Mouse (Mus musculus) testis, adult 2 months (tissue): ENCODE measurements around the gene Slc2a6. TPM values are rescaled to one million over a fixed set of nuclear protein-coding genes. Genes with fewer than 3 reads are reported as not detected.

ENCODE experiments used
- H3K27ac ChIP-seq: fragments of 200-500 bp; 2 replicates; pipeline ENCODE4 v1.5.1; 2012; ENCODE audit warnings: low read depth, low read length; ENCODE audit not compliant: control insufficient read depth, insufficient read depth
- H3K27me3 ChIP-seq: fragments of 200-500 bp; 2 replicates; pipeline ENCODE4 v1.6.1; 2012; ENCODE audit warnings: mild to moderate bottlenecking, low read length, moderate library complexity; ENCODE audit not compliant: control insufficient read depth, insufficient read depth
- H3K36me3 ChIP-seq: fragments of 200-500 bp; 2 replicates; pipeline ENCODE4 v1.6.1; 2012; ENCODE audit warnings: mild to moderate bottlenecking, low read length; ENCODE audit not compliant: control insufficient read depth, insufficient read depth
- H3K4me1 ChIP-seq: fragments of 200-500 bp; 2 replicates; pipeline ENCODE4 v1.6.1; 2012; ENCODE audit warnings: low read length; ENCODE audit not compliant: control insufficient read depth, insufficient read depth
- H3K4me3 ChIP-seq: fragments of 200-500 bp; 2 replicates; pipeline ENCODE4 v1.5.1; 2012; ENCODE audit warnings: low read depth, mild to moderate bottlenecking, low read length, moderate library complexity, mixed read lengths; ENCODE audit not compliant: control insufficient read depth
- CTCF ChIP-seq: fragments of 200-500 bp; IDR thresholded peaks from 2 replicates; pipeline ENCODE4 v1.5.1; 2012; ENCODE audit warnings: low read depth, mild to moderate bottlenecking, inconsistent platforms, low read length, moderate library complexity; ENCODE audit not compliant: control insufficient read depth, insufficient read depth, insufficient replicate concordance
- POLR2A ChIP-seq: fragments of 200-500 bp; IDR thresholded peaks from 2 replicates; pipeline ENCODE4 v1.6.1; 2012; ENCODE audit warnings: low read depth, mild to moderate bottlenecking, inconsistent platforms, low read length, moderate library complexity; ENCODE audit not compliant: control insufficient read depth
- polyA plus RNA-seq: library from polyadenylated mRNA; depleted of rRNA; stranded (reverse); fragments of >200 nt; gene quantifications from 2 replicates; pipeline ENCODE4 v1.2.3, GENCODE M21; 2012

Gene Slc2a6
- polyA plus RNA-seq, 1 experiment, result 0.25 TPM

- Histone ChIP-seq H3K4me3 (no peak overlapping the region), H3K27me3 (no peaks in the 10 kb centered on the region), H3K27ac (no peak overlapping the region), H3K4me1 (0 out of 2 replicates have a peak, but pooled peaks cover 3% of the 10 kb centered on the region), H3K36me3 (no peaks in the 10 kb centered on the region)
- TF ChIP-seq CTCF (no peak), POLR2A (no peak)
Measured at GRCm38 (mm10) chr2:27044641-27045040, 16.8 kb upstream of the Slc2a6 start.

- TF ChIP-seq CTCF (no peak), POLR2A (no peak)
- Histone ChIP-seq H3K27me3 (no peaks in the 10 kb centered on the region), H3K4me3 (no peak overlapping the region), H3K27ac (no peak overlapping the region), H3K4me1 (0 out of 2 replicates have a peak, but pooled peaks cover 3% of the 10 kb centered on the region), H3K36me3 (no peaks in the 10 kb centered on the region)
Measured at GRCm38 (mm10) chr2:27044166-27044565, 16.4 kb upstream of the Slc2a6 start.

- H3K4me3 ChIP-seq, result no peak overlapping the region
- peaks cover 3% of the 10 kb centered on the region; the same call in 1 of the 2 replicates for H3K4me1 ChIP-seq
- no peaks in the 10 kb centered on the region for H3K27me3 ChIP-seq
- no peak overlapping the region for H3K27ac ChIP-seq
- TF ChIP-seq CTCF, result peak; percentile 65
- no peak for TF ChIP-seq POLR2A
- H3K36me3 ChIP-seq, result no peaks in the 10 kb centered on the region
Measured at GRCm38 (mm10) chr2:27043461-27043860, 15.7 kb upstream of the Slc2a6 start.

GRCm38 (mm10) chr2:27042131-27042844 is 14.5 kb upstream of the Slc2a6 start:
- H3K36me3 ChIP-seq, result no peaks in the 10 kb centered on the region
- no peak for TF ChIP-seq POLR2A
- no peak for TF ChIP-seq CTCF
- H3K27ac ChIP-seq, result no peak overlapping the region
- no peak overlapping the region for H3K4me3 ChIP-seq
- peaks cover 3% of the 10 kb centered on the region; the same call in 1 of the 2 replicates for H3K4me1 ChIP-seq
- no peaks in the 10 kb centered on the region for H3K27me3 ChIP-seq

- TF ChIP-seq CTCF (peak; percentile 37; the same call in 1 of the 2 replicates), POLR2A (no peak)
- Histone ChIP-seq H3K4me3 (no peak overlapping the region), H3K27ac (no peak overlapping the region), H3K27me3 (no peaks in the 10 kb centered on the region), H3K36me3 (no peaks in the 10 kb centered on the region), H3K4me1 (peaks cover under 1% of the 10 kb centered on the region; the same call in 1 of the 2 replicates)
Measured at GRCm38 (mm10) chr2:27039286-27039685, 11.5 kb upstream of the Slc2a6 start.

- H3K4me3 ChIP-seq, result no peak overlapping the region
- no peaks in the 10 kb centered on the region for H3K27me3 ChIP-seq
- H3K27ac ChIP-seq, result no peak overlapping the region
- H3K4me1 ChIP-seq, result no peaks in the 10 kb centered on the region; the same call in 1 of the 2 replicates
- no peaks in the 10 kb centered on the region for H3K36me3 ChIP-seq
- TF ChIP-seq CTCF, result peak; percentile 82; the same call in 1 of the 2 replicates
- no peak for TF ChIP-seq POLR2A
Measured at GRCm38 (mm10) chr2:27038596-27038995, 10.8 kb upstream of the Slc2a6 start.

- Histone ChIP-seq H3K27me3 (no peaks in the 10 kb centered on the region), H3K4me3 (no peak overlapping the region), H3K4me1 (no peaks in the 10 kb centered on the region; the same call in 1 of the 2 replicates), H3K36me3 (no peaks in the 10 kb centered on the region), H3K27ac (no peak overlapping the region)
- no peak for TF ChIP-seq CTCF
- no peak for TF ChIP-seq POLR2A
Measured at GRCm38 (mm10) chr2:27037008-27037407, 9.2 kb upstream of the Slc2a6 start.

GRCm38 (mm10) chr2:27036003-27036402 is 8.2 kb upstream of the Slc2a6 start:
- Histone ChIP-seq H3K27me3 (no peaks in the 10 kb centered on the region), H3K4me1 (no peaks in the 10 kb centered on the region; the same call in 1 of the 2 replicates), H3K4me3 (no peak overlapping the region), H3K36me3 (no peaks in the 10 kb centered on the region), H3K27ac (no peak overlapping the region)
- no peak for TF ChIP-seq POLR2A
- TF ChIP-seq CTCF, result no peak
